Mouse (Mus musculus): ENCODE measurements at regions not wholly inside any gene's neighbourhood (a gene's known extent, or its start where the extent isn't known, plus 50 kb on each side); places are given as distances from the start of the nearest gene placed in this dataset.
"Not testable (repeated sequence)": the region's sequence is repeated elsewhere in the genome, so short reads cannot be mapped to it uniquely, and the experiment has no call there.

DNA sequence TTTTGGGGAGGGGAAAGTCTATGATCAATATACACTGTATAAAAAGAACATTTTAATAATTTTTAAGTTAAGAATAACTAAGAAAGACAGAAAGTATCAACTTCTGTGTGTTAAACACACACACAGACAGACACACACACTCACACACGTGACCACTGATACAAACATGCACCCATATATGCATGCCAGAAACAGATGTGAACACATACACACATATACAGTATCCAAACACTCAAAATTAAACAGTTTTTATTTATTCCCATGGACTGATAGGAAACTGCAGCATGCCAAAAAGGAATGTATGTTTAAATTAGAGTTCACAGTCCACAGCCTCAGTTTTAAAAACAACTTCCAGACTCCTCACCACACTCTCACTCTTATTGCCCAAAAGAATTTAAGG lies 203.4 kb upstream of the Tbl1x start:
- no peak for DNase-seq (ENCODE audit: low spot score)

DNA sequence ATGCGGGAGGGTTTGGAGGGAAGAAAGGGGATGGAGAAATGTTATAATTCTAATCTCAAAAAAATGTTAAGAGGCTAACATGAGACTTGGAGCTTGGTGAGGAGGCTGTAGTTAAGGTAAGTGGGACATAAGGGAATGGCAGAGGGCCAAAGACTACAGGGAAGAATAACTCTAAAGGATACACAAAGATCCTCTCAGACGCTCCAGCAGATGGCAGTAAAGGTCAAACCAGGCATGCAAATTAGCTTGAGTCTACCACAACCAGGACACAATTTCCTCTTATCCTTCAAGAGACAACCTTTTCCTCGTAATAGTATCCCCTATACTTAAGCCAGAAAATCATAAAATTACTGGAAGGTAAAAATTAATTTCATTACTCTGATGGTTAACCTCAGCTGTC lies 196.4 kb upstream of the Tbl1x start:
- DNase-seq (ENCODE audit: low spot score), result peak; percentile 7

DNA sequence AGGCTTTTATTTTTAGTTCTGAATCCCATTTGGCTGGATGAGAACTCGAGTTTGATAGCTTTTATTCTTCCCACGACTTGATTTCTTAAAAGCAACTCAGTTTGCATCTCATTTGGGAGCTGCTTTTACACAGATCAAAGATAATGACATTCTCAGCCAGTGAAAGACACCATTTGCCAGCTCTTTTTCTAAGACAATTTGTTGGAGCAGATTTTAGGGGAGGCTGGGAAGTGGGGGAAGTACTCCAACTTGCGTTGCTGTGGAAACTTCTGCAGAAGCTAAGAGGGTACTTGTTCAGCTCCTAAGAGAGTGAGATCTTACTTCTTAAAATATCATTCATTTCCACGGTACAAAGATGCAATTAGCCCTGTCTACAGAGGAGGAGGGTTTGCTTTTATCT lies 187.2 kb upstream of the Tbl1x start:
- no peak for DNase-seq (ENCODE audit: low spot score)

DNA sequence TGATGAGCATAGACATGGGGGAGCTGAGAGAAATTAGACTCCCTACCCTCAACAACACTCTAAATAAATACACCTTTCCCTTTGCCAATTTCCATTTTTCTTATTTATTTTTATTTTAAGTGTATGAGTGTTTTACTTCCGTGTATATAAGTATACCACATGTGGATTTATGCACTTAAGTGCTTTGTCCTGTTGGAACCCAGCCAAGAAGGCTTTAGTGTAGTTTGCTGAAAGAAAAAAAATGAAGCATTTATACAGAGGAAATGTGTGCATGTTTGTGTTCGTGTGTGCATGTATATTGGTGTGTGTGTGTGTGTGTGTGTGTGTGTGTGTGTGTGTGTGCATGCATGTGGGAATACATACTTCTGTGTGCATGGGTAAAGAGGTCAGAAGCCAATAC lies 157.6 kb upstream of the Tbl1x start:
- no peak for DNase-seq (ENCODE audit: low spot score)

- no peak for DNase-seq (ENCODE audit: low spot score)
Measured at GRCm38 (mm10) chrX:77360551-77360950, 150.3 kb upstream of the Tbl1x start.

GRCm38 (mm10) chrX:77361106-77361505 lies 149.7 kb upstream of the Tbl1x start:
- no peak for DNase-seq (ENCODE audit: low spot score)

DNA sequence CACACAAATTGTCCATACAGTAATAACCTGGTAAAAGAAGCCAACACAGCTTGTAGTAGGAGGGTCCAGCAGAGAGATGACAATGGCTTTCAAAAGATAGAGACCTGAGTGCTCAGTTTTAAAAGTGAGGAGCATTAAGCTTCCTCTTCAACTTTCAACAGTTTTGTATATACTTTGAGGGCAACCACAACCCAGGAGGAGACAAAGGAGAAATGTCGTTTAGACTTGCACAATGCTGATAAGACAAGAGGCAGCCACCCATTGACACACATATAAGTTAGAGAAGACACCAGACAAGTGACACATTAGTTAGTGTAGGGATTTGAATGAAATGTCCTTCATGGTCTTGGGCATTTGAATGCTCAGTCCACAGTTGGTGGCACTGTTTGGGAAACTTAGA lies 147.2 kb upstream of the Tbl1x start:
- DNase-seq (ENCODE audit: low spot score), result no peak

DNA sequence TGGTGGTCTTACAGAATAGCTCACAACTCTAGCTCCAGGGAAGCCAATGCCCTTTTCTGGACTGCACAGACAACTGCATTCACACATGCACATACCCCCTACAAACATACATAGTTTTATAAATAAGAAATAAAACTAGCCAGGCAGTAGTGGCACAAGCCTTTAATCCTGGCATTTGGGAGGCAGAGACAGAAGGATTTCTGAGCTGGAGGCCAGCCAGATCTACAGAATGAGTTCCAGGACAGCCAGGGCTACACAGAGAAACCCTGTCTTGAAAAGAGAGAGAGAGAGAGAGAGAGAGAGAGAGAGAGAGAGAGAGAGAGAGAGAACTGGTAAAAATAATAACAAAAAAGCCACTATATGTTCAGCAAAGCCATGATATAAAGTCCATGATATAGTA lies 143.5 kb upstream of the Tbl1x start:
- DNase-seq (ENCODE audit: low spot score), result no peak

GRCm38 (mm10) chrX:77387271-77387670 lies 123.5 kb upstream of the Tbl1x start:
- no peak for DNase-seq (ENCODE audit: low spot score)

GRCm38 (mm10) chrX:77391760-77392446 lies 118.9 kb upstream of the Tbl1x start:
- no peak for DNase-seq (ENCODE audit: low spot score)

GRCm38 (mm10) chrX:77406896-77407295 lies 103.9 kb upstream of the Tbl1x start:
- no peak for DNase-seq (ENCODE audit: low spot score)

DNA sequence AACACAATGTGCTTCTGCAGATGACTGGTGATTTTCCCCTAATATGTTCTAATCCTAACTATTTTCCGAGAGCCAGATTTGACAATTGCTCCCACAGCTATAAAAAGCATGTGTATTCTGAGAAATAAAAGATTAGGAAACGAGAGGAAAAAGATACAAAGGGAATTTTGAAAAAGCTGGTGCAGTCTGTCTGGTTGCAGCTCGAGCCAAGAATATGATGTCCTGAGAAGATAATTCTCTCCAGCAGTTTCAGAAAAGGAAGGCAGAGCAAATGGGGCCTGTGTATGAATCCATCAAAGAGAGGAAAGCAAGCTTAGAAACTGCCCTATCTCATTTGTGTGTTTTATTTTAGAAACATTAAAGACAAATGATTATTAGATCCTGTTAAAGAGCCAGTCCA lies 102.9 kb upstream of the Tbl1x start:
- DNase-seq (ENCODE audit: low spot score), result no peak

DNA sequence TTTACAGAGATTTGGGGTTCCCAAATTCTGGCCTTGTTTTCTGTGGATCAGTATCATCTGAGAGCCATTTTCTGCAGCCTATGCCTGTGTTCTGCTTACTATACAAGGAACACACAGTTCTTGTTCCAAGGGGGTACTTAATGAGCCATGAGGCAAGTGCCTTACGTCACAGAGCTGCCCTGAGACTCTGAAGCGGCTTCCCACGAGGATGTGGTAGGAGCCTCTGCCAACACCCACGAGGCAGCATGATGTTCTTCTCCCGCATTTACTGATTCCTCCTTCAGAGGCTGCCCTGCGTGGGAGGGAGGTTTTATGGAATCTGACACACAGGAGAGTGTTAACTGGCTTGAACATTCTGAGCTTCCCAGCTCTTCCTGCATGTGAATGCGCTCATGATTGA lies 101.4 kb upstream of the Tbl1x start:
- DNase-seq (ENCODE audit: low spot score), result no peak

- no peak for DNase-seq (ENCODE audit: low spot score)
Measured at GRCm38 (mm10) chrX:77410812-77411211, 100.0 kb upstream of the Tbl1x start.

- DNase-seq (ENCODE audit: low spot score), result no peak
Measured at GRCm38 (mm10) chrX:77414156-77414555, 96.7 kb upstream of the Tbl1x start.

GRCm38 (mm10) chrX:77417766-77418165 lies 93.0 kb upstream of the Tbl1x start:
- DNase-seq (ENCODE audit: low spot score), result no peak

GRCm38 (mm10) chrX:77422206-77422605 lies 88.6 kb upstream of the Tbl1x start:
- no peak for DNase-seq (ENCODE audit: low spot score)

DNA sequence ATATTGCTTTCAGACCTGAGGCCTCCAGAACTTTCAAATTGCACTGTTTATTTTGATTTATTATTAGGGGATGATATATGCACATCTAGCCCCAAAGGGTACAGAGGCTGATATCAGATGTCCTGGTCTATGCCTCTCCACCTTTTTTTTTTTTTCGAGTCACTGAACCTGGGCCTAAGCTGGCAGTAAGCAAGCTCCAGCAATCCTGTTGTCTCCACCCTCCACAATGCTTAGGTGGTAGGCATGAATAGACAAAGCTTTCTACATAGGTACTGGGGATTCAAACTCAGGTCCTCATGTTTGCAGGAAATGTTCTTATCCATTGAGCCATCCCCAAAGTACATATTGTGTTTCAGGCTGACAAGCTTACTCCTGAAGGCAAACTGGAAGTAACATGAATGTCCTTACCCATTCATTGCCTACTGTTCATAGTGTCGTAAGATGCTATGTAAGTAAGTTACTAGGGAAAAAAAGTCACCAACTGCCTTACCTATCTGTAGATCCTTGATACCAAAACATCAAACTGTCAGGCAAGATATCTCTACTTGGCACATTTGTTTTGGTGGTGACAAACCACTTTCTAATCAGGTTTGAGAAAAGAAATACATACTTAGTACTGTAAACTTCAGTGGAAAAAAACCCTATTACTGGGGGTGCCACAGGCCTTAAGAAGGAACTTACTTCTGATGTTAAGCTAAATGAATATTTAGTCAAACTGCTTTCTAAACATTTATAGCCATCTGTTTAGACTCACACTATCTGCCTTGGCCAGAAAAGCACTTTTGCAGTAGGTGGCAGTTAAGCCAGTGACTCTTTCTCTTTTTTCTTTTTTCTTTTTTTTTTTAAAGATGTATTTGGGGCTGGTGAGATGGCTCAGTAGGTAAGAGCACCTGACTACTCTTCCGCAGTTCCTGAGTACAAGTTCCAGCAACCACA lies 85.8 kb upstream of the Tbl1x start:
- no peak for DNase-seq (ENCODE audit: low spot score)

GRCm38 (mm10) chrX:77425728-77426102 lies 85.1 kb upstream of the Tbl1x start:
- not testable (repeated sequence) for DNase-seq (ENCODE audit: low spot score)

DNA sequence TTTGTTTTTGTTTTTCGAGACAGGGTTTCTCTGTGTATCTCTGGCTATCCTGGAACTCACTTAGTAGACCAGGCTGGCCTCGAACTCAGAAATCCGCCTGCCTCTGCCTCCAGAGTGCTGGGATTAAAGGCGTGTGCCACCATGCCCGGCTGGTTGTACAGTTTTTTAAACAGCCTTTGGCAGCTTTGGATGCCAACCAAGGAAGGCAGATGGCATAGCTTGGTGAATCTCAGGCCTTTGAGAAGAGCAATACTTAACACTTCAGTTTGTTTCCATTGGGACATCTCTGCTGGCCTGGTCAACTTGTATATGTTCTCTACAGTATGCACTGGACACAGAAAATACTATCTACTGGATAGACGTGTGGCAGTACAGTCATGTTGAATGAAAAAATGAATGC lies 84.0 kb upstream of the Tbl1x start:
- not testable (repeated sequence) for DNase-seq (ENCODE audit: low spot score)

DNA sequence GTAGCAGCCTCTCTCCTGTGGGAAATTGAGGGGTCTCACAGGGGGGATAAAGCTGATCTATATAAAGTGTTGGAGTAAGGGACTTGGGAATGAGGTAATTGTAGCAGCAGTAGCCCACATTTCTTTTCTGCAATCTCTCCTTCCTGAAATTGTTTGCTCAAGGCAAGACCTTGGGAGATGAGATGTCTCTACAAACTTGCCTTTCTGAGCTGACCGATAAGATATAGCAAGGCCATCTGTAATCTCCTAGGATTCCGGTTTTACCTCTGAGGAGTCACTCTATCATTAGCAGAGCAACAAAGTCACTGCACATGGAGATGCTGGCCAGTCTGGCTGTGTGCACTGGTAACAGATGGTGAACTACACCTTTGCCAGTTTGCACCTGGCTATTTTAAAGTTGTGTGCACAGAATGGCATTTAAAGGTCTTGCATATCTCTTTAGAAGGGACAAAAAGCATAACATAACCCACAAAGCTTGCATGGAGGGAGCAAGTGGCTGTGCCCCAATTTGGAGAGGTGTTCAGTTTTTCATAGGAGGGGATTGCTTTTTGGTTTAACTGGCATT lies 78.7 kb upstream of the Tbl1x start:
- no peak for DNase-seq (ENCODE audit: low spot score)

DNA sequence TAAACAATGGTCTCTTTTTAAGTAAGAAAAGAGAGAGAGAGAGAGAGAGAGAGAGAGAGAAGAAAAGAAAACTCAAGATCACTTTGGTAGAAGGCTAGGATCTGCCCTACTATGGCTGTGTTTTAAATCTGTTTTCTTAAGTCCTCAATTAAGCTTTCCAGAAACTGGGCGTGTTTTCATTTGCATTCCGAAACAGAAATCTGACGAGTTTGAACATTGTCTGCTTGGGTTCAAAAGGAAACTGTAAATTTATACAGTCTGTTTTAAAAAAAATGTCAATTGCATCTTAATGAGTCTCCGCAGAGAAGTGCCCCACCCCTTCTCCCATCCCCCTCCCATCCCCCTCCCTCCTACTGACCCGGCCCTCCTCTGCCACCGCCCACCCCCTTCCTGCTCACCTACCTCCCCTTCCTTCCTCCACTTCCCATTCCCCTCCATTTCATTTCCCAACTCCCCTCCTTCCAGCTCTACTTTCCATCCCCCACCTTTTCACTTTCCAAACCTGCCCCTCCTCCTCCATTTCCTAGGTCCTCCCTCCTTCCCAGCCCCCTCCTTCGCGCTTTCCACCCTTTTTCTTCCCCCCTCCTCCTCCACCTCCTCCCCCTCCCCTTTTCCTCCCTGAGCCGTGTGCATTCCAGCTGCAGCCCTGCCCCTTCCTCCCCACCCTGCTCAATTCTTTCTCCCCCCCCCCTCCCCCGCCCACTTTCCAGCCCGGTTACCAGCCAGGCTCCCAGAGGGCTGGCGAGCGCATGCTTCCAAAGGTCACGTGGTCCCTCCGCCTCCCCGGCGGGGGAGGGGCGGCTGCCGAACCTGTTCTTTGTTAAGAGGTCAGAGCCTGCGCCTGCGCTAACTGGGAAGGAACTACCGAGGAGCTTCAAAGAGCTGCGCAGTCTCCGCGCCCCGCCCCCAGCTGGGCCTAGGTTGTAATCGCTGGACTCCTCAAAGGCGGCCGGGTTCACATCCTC lies 77.7 kb upstream of the Tbl1x start:
- DNase-seq (ENCODE audit: low spot score), result peak; percentile 94

All from MN1 (cell line).